Mouse (Mus musculus): ENCODE data around the gene Minpp1.

GRCm38 (mm10) chr19:32476712-32477052, 8.9 kb upstream of the Minpp1 start:
- TF ChIP-seq CTCF (conservative IDR thresholded peaks at IDR 0.05; ENCODE audit: low read length) (no peak), POU5F1 (IDR thresholded peaks at IDR 0.05; ENCODE audit: borderline replicate concordance, low read length) (no peak)

All from E14TG2a.4 (cell line).